Mouse (Mus musculus) yolk sac, embryonic 10.5 days (tissue): ENCODE measurements around the gene Atg10.
A peak's percentile ranks its signal among the peaks of the same experiment; 100 is the strongest.
"Not testable (repeated sequence)": the region's sequence is repeated elsewhere in the genome, so short reads cannot be mapped to it uniquely, and the experiment has no call there.

Experiments used
- DNase-seq: peaks from one replicate; pipeline ENCODE4 v3.0.0-alpha.2; 2017; ENCODE audit warnings: low spot score

Atg10 gene

GRCm38 (mm10) chr13:90935852-90936251 lies 287.9 kb downstream of the Atg10 start:
- no peak for DNase-seq

GRCm38 (mm10) chr13:90933256-90933655 lies 290.5 kb downstream of the Atg10 start:
- DNase-seq, result no peak

- DNase-seq, result peak; percentile 41
These were observed 293.9 kb downstream of the Atg10 start for GRCm38 (mm10) chr13:90929847-90930246.

GRCm38 (mm10) chr13:90928266-90928665 lies 295.5 kb downstream of the Atg10 start:
- DNase-seq, result not testable (repeated sequence)

- no peak for DNase-seq
These were observed 296.7 kb downstream of the Atg10 start for GRCm38 (mm10) chr13:90926938-90927633.

GRCm38 (mm10) chr13:90926125-90926765 lies 297.5 kb downstream of the Atg10 start:
- no peak for DNase-seq

GRCm38 (mm10) chr13:90925191-90925590 lies 298.6 kb downstream of the Atg10 start:
- no peak for DNase-seq

- DNase-seq, result no peak
These were observed 299.7 kb downstream of the Atg10 start for GRCm38 (mm10) chr13:90924072-90924471.

- DNase-seq, result not testable (repeated sequence)
These were observed 300.2 kb downstream of the Atg10 start for GRCm38 (mm10) chr13:90923617-90924016.

GRCm38 (mm10) chr13:90922751-90923612 lies 300.8 kb downstream of the Atg10 start, which contains the start of gene Rps23:
TSS of gene Rps23 (plus strand) at chr13:90922958.
- DNase-seq, result peak; percentile 93

GRCm38 (mm10) chr13:90914721-90915120 lies 309.0 kb downstream of the Atg10 start:
- DNase-seq, result no peak

GRCm38 (mm10) chr13:90913675-90914192 lies 310.0 kb downstream of the Atg10 start:
- no peak for DNase-seq

GRCm38 (mm10) chr13:90912760-90913674 lies 310.8 kb downstream of the Atg10 start:
- DNase-seq, result no peak

- DNase-seq, result no peak
These were observed 316.4 kb downstream of the Atg10 start for GRCm38 (mm10) chr13:90907376-90907775.

GRCm38 (mm10) chr13:90905176-90905575 lies 318.6 kb downstream of the Atg10 start, which contains the start of gene Atp6ap1l:
TSS of gene Atp6ap1l (minus strand) at chr13:90905355.
- no peak for DNase-seq

GRCm38 (mm10) chr13:90896821-90897220 lies 326.9 kb downstream of the Atg10 start:
- no peak for DNase-seq

GRCm38 (mm10) chr13:90896098-90896497 lies 327.7 kb downstream of the Atg10 start:
- DNase-seq, result no peak

GRCm38 (mm10) chr13:90894819-90895218 lies 328.9 kb downstream of the Atg10 start:
- no peak for DNase-seq

GRCm38 (mm10) chr13:90890111-90890510 lies 333.7 kb downstream of the Atg10 start:
- no peak for DNase-seq

- DNase-seq, result peak; percentile 65
These were observed 337.2 kb downstream of the Atg10 start for GRCm38 (mm10) chr13:90886568-90886983.
